Mouse (Mus musculus) hindbrain, postnatal 0 days (tissue): ENCODE measurements at regions not wholly inside any gene's neighbourhood (a gene's known extent, or its start where the extent isn't known, plus 50 kb on each side); places are given as distances from the start of the nearest gene placed in this dataset.

Experiments used
- ATAC-seq: fragments of 200-750 bp; cut with Nextera tagmentation; 2 replicates; pipeline ENCODE4 v1.8.0; 2017; ENCODE audit warnings: mild to moderate bottlenecking, moderate TSS enrichment, moderate library complexity
- DNase-seq: peaks from one replicate; pipeline ENCODE4 v3.0.0-alpha.2; 2015; ENCODE audit warnings: low spot score
- H3K27ac ChIP-seq: fragments of 300-500 bp; sonication (generic); 2 replicates; pipeline ENCODE4 v1.5.1; 2014; ENCODE audit warnings: mild to moderate bottlenecking
- H3K27me3 ChIP-seq: fragments of 300-500 bp; sonication (generic); 2 replicates; pipeline ENCODE4 v1.6.1; 2014; ENCODE audit warnings: low read length, mixed read lengths; ENCODE audit not compliant: insufficient read depth
- H3K36me3 ChIP-seq: fragments of 300-500 bp; sonication (generic); 2 replicates; pipeline ENCODE4 v1.6.1; 2014; ENCODE audit warnings: low read length, mixed read lengths; ENCODE audit not compliant: insufficient read depth
- H3K4me1 ChIP-seq: fragments of 300-500 bp; sonication (generic); 2 replicates; pipeline ENCODE4 v1.6.1; 2014; ENCODE audit warnings: antibody characterized with exemption, low read length, mixed read lengths; ENCODE audit not compliant: insufficient read depth
- H3K4me2 ChIP-seq: fragments of 300-500 bp; sonication (generic); 2 replicates; pipeline ENCODE4 v1.6.1; 2014; ENCODE audit warnings: low read depth, mild to moderate bottlenecking, low read length, moderate library complexity, mixed read lengths
- H3K4me3 ChIP-seq: fragments of 300-500 bp; sonication (generic); 2 replicates; pipeline ENCODE4 v1.5.1; 2014; ENCODE audit warnings: low read length
- H3K9ac ChIP-seq: fragments of 300-500 bp; sonication (generic); replicated peaks from 2 replicates; pipeline ENCODE4 v1.6.1; 2014; ENCODE audit warnings: mild to moderate bottlenecking, low read length, moderate library complexity, mixed read lengths
- H3K9me3 ChIP-seq: fragments of 300-500 bp; sonication (generic); 2 replicates; pipeline ENCODE4 v1.6.1; 2016; ENCODE audit warnings: low read length, mixed read lengths
- CTCF ChIP-seq: IDR thresholded peaks from 2 replicates; pipeline ENCODE4 v1.5.1; 2016; ENCODE audit warnings: antibody characterized with exemption, control low read depth, low read depth
- WGBS: fragments of 180-500 bp; shearing (Covaris S2); extraction: QIAGEN DNeasy Blood & Tissue Kit; methylation state at CpG from one replicate; pipeline ENCODE4 v1.1.7; 2014; 5-methylcytosine and 5-hydroxymethylcytosine counted together

- DNase-seq (peak; percentile 13), ATAC-seq (no peak)
- Histone ChIP-seq H3K36me3 (no peaks in the 10 kb centered on the region), H3K4me3 (no peak overlapping the region), H3K27ac (no peak overlapping the region), H3K27me3 (no peaks in the 10 kb centered on the region), H3K9ac (no peak overlapping the region), H3K4me2 (no peak overlapping the region), H3K9me3 (no peaks in the 10 kb centered on the region), H3K4me1 (no peaks in the 10 kb centered on the region)
- WGBS, result 16% methylated on average over 4 of the region's 4 CpGs
- no peak for TF ChIP-seq CTCF
These were observed 126.7 kb upstream of the Neo1 start for GRCm38 (mm10) chr9:59162954-59163353.

GRCm38 (mm10) chr9:59157663-59158062, 121.4 kb upstream of the Neo1 start:
- Histone ChIP-seq H3K9ac (no peak overlapping the region), H3K27me3 (no peaks in the 10 kb centered on the region), H3K27ac (no peak overlapping the region), H3K4me2 (no peak overlapping the region), H3K4me1 (no peaks in the 10 kb centered on the region), H3K36me3 (no peaks in the 10 kb centered on the region), H3K9me3 (no peaks in the 10 kb centered on the region), H3K4me3 (no peak overlapping the region)
- DNase-seq, result no peak
- WGBS, result 79% methylated on average over 5 of the region's 5 CpGs
- no peak for ATAC-seq
- no peak for TF ChIP-seq CTCF

- no peaks in the 10 kb centered on the region for H3K4me1 ChIP-seq
- WGBS, result 73% methylated on average over 3 of the region's 3 CpGs
- TF ChIP-seq CTCF, result no peak
- H3K9ac ChIP-seq, result no peak overlapping the region
- no peak overlapping the region for H3K27ac ChIP-seq
- ATAC-seq (no peak), DNase-seq (no peak)
- no peaks in the 10 kb centered on the region for H3K27me3 ChIP-seq
- no peak overlapping the region for H3K4me3 ChIP-seq
- H3K4me2 ChIP-seq, result no peak overlapping the region
- H3K9me3 ChIP-seq, result no peaks in the 10 kb centered on the region
- no peaks in the 10 kb centered on the region for H3K36me3 ChIP-seq
These were observed 117.7 kb upstream of the Neo1 start for GRCm38 (mm10) chr9:59153945-59154344.

GRCm38 (mm10) chr9:59153126-59153525, 116.9 kb upstream of the Neo1 start:
- TF ChIP-seq CTCF, result no peak
- DNase-seq (no peak), ATAC-seq (no peak)
- no peaks in the 10 kb centered on the region for H3K4me1 ChIP-seq
- no peaks in the 10 kb centered on the region for H3K9me3 ChIP-seq
- no peak overlapping the region for H3K27ac ChIP-seq
- H3K4me3 ChIP-seq, result no peak overlapping the region
- WGBS, result 47% methylated on average over 5 of the region's 5 CpGs
- H3K9ac ChIP-seq, result no peak overlapping the region
- no peaks in the 10 kb centered on the region for H3K36me3 ChIP-seq
- no peaks in the 10 kb centered on the region for H3K27me3 ChIP-seq
- H3K4me2 ChIP-seq, result no peak overlapping the region

- 51% methylated on average over 3 of the region's 3 CpGs for WGBS
- H3K9me3 ChIP-seq, result no peaks in the 10 kb centered on the region
These were observed 108.1 kb upstream of the Neo1 start for GRCm38 (mm10) chr9:59144256-59144800.

GRCm38 (mm10) chr9:59143610-59144009, 107.4 kb upstream of the Neo1 start:
- WGBS, result 80% methylated on average over 4 of the region's 4 CpGs
- TF ChIP-seq CTCF, result no peak

More at GRCm38 (mm10) chr9:59144256-59144800, 108.1 kb upstream of the Neo1 start:
- Histone ChIP-seq H3K27ac (no peak overlapping the region), H3K27me3 (no peaks in the 10 kb centered on the region), H3K36me3 (no peaks in the 10 kb centered on the region), H3K4me2 (no peak overlapping the region), H3K4me3 (no peak overlapping the region), H3K9ac (no peak overlapping the region), H3K4me1 (0 out of 2 replicates have a peak, but pooled peaks cover 6% of the 10 kb centered on the region)
- no peak for ATAC-seq
- TF ChIP-seq CTCF, result no peak
- DNase-seq, result peak; percentile 62

GRCm38 (mm10) chr9:59134171-59135041, 98.2 kb upstream of the Neo1 start:
- peak overlapping the region; percentile 34 for H3K4me2 ChIP-seq
- H3K27ac ChIP-seq, result peak overlapping the region; percentile 69
- no peaks in the 10 kb centered on the region for H3K9me3 ChIP-seq
- DNase-seq (peak; percentile 59), ATAC-seq (peak; percentile 81)
- H3K36me3 ChIP-seq, result no peaks in the 10 kb centered on the region
- peaks cover 23% of the 10 kb centered on the region; the same call in 1 of the 2 replicates for H3K4me1 ChIP-seq
- TF ChIP-seq CTCF, result no peak
- no peak overlapping the region for H3K4me3 ChIP-seq
- no peak overlapping the region for H3K9ac ChIP-seq
- WGBS, result 24% methylated on average over 15 of the region's 15 CpGs
- H3K27me3 ChIP-seq, result no peaks in the 10 kb centered on the region

More at GRCm38 (mm10) chr9:59143610-59144009, 107.4 kb upstream of the Neo1 start:
- Histone ChIP-seq H3K27ac (no peak overlapping the region), H3K9me3 (no peaks in the 10 kb centered on the region), H3K4me3 (no peak overlapping the region), H3K4me2 (no peak overlapping the region), H3K4me1 (0 out of 2 replicates have a peak, but pooled peaks cover 6% of the 10 kb centered on the region), H3K9ac (no peak overlapping the region), H3K36me3 (no peaks in the 10 kb centered on the region), H3K27me3 (no peaks in the 10 kb centered on the region)
- ATAC-seq, result no peak
- no peak for DNase-seq
